Mouse (Mus musculus) ZHBTc4 (cell line): ENCODE data around the gene Med27.

ENCODE experiments used
- DNase-seq: peaks from one replicate; pipeline ENCODE4 v3.0.0-alpha.2; 2011; ENCODE audit warnings: low read depth, low spot score

Med27 gene

DNA sequence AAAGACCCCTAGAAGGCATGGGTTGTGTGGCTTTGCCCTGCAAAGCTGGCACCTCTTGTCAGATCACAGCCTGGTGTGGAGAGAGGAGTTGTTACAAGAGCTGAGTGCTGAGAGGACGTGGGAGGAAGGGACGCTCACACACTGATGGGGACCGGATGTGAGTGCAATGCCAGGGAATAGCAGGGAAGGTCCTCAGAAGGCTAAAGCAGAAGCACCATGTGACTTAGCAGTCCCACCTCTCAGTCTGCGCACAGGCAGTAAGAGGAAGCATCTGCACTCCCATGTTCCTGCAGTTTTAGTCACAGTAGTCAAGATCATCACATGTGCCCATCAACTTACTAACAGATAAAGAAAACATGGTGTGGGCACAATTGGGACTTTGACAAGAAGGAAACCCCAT lies 119.8 kb downstream of the Med27 start:
- DNase-seq = no peak

DNA sequence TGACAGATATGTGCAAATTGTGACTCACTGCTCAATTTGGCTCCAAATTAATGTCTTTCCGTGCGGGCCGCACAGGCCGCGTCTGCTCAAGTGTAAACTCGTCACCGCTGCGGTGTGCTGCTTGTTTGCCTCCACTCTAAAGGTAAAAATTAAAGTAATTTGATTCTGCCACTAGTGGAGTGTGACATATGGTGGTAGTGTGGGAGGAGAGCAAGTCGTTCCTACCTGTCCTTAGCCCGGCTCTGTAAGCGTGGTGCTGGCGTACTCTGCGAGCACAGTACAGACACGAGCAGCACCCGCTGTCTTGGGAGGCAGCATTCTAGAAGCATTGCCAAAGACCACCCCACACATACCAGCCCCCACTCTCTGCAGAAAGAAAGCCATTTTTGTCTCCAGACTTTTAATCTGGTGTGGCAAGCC lies 121.9 kb downstream of the Med27 start:
- DNase-seq = no peak

DNA sequence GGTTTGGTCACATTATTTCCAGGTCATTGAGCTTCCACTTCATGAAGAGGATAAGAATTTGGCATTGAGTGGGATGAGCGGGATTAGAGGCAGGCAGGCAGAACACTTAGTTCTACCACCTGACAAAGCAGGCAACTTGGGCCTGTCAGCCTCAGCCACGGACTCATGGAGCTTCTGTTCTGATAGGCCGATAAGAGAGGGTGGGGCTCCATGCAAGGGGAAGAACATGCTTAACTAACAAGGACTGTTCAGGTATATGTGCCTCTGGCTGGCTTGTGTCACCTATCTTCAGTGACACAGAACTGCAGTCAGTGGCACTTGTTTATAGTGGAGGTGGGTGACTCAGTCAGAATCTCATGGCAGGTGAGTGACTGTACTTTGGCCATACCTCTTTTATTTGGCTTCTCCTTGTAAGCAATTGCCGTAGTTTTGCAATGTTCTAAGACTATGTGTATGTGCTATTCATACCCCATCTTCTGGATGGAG lies 126.4 kb downstream of the Med27 start:
- no peak for DNase-seq

- no peak for DNase-seq
Measured at GRCm38 (mm10) chr2:29473907-29474306, 127.3 kb downstream of the Med27 start.

- DNase-seq = no peak
Measured at GRCm38 (mm10) chr2:29476702-29477101, 130.1 kb downstream of the Med27 start.

DNA sequence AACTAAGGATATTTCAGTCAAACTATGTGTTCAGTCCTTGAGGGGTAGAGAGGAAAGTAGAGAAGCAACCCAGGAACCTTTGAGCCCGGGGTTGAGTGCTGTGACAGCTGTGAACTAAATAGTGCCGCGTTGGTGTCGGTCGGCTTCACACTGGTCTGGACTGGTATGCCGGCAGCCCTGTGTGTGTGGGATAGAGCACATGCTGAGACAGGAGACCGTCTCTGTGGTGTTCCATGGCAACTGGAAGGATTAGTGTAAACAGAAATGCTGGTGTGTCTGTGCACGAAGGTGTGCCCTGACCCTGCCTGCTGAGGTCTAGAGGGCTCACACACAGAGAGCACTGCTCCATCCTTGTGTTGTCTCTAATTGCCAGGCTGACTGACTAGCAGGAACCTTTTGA lies 135.2 kb downstream of the Med27 start:
- DNase-seq = peak; percentile 56

DNA sequence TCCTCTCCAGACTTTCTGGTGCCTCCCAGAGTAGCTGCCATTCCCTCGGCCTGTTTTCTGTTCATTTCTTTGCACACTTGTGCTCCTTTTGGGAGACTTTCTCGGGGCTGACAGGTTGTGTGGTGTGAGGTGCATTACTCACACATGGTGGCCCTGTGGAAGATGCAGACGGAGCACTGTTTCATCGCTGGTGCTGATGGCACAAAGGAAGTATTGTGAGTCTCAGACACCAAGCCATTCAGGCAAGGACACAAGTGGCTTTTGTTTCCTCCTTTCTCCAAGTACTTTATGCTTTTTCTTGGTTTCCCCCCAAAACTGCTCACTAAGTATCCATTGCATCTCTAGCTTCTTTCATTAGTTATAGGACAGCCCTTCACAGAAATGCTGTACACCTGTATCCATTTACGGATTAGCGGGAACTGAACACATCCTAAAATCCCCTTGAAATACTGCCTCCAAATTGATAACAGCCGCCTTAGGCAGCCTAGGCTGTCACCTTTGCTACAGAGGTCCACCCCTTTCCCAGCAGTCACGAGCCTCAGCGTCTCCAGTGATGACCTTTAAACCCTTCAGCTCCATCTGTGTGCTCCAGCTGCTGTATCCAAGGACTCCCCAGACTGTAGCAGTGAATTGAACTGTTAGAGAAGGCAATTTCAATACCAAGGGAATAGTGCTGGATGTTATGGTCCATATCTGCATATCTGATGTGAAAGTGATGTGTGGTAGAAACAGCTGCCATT lies 136.5 kb downstream of the Med27 start:
- DNase-seq = no peak

DNA sequence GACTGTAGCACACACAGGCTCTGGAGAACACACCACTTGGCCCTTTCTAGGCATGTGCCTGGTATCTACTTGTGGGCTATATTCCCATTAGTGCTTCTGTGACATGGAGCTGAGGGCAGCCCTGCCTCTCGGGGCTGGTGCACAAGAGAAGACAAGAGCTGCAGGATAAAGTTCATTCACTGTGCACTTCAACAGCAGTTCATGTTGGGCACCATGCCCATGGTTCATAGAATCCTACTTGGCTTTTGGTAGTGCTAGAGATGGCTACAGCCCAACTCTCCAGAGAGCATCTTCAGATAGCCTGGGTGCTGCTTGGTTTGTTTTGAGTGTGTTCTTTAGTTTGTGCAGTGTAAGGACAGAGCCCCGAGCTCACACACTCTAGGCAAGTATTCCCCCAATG lies 138.9 kb downstream of the Med27 start:
- DNase-seq = no peak

DNA sequence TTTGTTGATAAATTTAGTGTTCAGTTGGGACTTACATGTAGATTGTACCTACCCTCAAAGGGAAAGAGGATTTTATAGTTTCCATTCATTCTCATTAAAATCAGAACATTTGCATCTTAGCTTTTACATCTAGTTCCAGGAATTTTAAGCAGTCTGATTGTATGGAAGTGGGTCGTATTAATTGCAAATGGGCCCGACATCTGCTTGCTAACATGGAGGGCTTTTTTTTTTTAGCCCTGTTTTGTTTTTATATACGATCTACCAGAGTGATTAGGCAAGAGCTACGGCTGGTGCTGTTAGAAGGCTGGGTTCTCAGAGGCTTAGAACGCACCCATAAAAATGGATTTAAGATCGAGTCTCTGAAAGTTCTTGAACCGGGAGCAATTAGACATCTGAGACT lies 139.9 kb downstream of the Med27 start:
- DNase-seq = no peak

- DNase-seq = no peak
Measured at GRCm38 (mm10) chr2:29487652-29488051, 141.0 kb downstream of the Med27 start.

GRCm38 (mm10) chr2:29488379-29489236 lies 142.0 kb downstream of the Med27 start:
- DNase-seq = no peak

- DNase-seq = no peak
Measured at GRCm38 (mm10) chr2:29491656-29492055, 145.0 kb downstream of the Med27 start.

DNA sequence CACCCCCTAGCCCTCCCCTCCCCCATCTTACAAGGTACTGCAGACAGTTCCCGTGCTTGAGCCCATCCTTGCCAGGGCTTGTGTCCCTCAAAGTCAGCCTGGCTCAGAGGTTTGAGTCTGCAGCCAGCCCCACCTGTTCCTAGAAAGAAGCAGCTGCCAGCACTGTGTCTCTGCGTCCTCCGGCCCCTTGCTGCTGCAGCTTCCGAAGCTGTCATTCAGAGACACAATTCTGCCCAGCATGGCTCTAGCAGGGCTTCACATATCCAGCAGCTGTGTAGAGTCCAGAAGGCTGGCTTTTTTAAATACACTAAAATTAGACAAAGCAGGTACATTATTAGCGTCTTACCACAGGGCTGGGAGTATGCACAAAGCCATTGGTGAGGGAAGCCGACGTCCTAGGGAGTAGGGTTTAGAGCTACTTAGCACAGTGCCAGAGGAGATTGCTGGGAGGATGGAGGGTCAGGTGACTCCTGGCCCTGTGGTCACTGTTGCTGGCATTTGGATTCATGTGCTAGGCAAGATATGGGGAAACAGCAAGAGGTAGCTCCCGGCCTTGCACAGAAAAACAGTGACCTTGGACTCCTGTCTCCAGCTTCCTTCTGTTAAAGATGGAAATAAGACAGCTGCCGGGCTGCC lies 146.9 kb downstream of the Med27 start:
- DNase-seq = peak; percentile 22

DNA sequence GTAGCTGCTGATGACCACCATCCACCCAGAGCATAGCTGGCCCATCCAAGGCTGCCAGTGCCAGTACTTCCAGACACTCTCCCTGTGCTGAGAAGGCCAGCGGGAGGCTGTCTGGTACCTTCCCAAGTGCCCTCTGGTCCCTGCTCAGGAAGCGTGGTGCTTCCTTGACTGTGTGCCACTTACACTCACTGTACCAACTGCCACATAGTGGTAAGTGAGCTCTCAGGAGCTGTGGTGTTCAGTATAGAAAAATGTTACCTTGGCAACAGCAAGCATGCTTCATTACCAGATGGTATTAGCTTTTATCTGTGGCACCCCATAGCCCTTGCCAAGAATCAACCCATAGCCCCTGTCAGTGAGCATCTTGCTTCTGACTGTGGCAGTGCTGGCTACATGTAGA lies 148.7 kb downstream of the Med27 start:
- no peak for DNase-seq

DNA sequence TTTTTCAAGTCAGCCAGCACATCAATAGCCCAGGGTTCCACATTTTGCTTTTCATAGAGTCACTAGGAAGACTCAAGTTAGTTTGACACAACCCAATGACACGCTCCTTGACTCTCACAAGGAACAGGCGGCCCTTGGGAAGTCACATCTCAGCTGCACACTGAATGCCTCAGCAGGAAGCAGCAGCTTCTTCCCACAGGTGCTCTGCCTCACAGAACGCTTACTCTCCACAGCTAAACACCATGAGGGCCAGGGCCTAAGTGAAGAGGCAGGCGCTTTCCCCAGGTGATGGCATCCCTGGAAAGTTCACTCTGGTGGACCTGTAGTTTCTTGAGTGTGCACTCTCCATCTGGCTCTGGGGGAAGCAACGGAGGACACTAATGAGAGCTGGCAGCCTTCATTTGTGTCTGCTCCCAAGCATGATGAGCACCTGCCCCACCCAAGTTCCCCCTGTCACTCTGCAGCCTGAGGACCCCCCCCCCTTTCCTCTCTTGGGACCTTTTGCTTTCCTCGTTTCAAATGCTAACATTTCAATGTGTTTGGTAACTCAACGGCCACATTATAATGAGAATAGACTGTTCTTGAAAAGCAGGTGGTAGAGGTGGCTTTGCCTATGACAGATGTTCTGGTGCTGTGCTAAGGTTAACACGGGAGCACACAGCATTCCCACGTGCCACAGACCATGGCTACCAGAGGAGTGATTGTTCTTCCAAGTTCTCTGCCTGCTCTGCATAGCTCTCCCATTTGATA lies 154.2 kb downstream of the Med27 start:
- DNase-seq = peak; percentile 85

GRCm38 (mm10) chr2:29501381-29501780 lies 154.8 kb downstream of the Med27 start:
- peak; percentile 53 for DNase-seq

- DNase-seq = no peak
Measured at GRCm38 (mm10) chr2:29504848-29505247, 158.2 kb downstream of the Med27 start.

DNA sequence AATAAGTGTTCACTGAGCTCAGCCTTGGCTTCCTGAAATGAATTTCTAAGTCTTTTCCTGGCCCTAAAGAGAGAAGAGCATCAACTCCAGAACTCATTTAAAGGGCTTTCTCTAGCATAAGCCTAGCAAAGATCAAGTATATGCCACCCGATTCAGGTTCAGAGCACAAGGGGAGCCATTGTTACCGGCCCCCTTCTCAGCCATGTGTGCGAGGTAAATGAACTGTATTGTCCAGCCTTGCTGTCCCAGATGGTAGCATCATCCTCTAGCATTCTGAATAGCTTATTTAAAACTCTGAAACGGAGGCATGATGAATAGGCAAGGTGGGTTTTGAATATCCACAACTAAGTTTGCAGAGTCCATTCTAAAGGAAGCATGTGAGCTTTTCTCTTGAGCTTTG lies 159.8 kb downstream of the Med27 start:
- no peak for DNase-seq

DNA sequence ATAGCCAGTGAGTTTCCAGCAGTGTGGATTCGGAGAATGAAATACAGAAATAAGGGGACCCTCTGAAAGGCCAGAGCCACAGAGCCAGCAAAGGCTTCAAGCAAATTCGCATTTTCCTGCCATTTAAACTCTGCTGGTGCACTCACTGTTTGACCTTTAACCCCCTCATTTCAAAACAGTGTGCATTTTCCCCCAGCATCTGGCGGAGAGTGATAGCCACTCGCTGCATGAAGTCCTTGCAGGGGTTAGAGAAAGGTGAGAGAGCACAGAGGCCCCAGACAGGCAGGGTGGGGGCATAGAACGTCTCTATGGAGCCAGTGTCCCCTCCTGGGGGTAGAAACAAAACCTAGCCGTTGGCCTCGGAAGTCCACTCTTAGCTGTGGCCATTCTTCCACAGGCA lies 166.5 kb downstream of the Med27 start:
- no peak for DNase-seq

DNA sequence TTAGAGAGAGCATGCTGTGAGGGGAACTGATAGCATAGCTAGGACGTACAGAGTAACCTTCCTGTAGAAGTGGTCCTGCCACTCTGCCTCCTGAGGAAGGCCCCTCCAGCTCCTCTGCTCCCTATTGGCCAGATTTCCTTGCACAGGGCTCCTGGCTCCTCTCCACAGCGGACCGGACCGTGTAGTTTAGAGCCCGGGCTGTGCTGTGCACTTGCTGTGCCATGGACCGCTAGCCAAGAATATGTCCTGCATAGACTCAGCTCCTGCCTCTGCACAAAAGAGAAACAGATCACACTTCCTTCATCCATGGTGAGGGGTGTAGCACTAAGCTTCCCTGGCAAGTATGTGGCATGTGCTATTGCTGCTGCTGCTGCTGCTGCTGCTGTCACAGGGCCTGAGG lies 168.2 kb downstream of the Med27 start:
- no peak for DNase-seq

- no peak for DNase-seq
Measured at GRCm38 (mm10) chr2:29515831-29516447, 169.3 kb downstream of the Med27 start.
